Mouse (Mus musculus) spleen, adult 2 months (tissue): ENCODE data around the gene Amz2.

Experiments
- CTCF ChIP-seq: fragments of 200-500 bp; IDR thresholded peaks from 2 replicates; pipeline ENCODE4 v1.5.1; 2011; ENCODE audit warnings: mild to moderate bottlenecking, inconsistent platforms; ENCODE audit not compliant: insufficient read depth, insufficient read length, insufficient replicate concordance; ENCODE audit errors: extremely low read depth
- POLR2A ChIP-seq: fragments of 200-500 bp; IDR thresholded peaks from 2 replicates; pipeline ENCODE4 v1.6.1; 2011; ENCODE audit warnings: low read depth, low read length, inconsistent platforms

DNA sequence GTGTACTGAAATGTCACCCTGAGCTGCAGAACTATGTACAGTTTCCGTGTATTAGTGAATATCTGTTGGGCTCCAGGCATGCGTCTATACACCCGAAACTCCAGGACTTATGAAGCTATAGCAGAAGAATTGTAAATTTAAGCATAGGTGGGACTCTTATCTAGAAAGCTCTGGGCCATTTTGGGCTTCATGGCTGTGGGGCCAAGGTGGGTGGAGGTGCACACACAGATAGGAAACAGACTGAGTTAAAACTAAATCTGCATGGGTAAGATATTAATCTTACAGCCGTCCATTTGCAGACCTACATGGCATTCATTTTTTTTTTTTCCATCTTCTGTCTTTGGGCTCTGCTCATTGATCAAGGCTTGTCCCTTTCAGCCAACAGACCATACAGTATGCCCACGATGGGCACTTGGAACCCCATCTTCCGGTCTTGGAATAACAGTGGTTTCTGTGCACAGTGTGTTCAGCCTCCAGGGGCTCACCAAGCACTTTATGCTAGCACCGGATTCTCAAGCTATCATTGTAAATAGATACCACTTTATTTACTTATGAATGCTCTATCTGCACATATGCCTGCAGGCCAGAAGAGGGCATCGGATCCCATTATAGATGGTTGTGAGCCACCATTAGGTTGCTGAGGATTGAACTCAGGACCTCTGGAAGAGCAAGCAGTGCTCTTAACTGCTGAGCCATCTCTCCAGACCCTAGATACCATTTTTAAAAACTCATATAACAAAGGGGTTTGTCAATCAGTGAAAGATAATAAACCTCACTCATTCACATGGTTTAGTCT lies 17.9 kb downstream of the Amz2 start:
- TF ChIP-seq CTCF (no peak), POLR2A (no peak)
